Mouse (Mus musculus) forebrain, embryonic 16.5 days (tissue): ENCODE results near the gene Slc25a29. TPM values are rescaled to one million over a fixed set of nuclear protein-coding genes. Genes with fewer than 3 reads are reported as not detected.

Experiments
- ATAC-seq: fragments of 200-750 bp; cut with Nextera tagmentation; 2 replicates; pipeline ENCODE4 v1.8.0; 2017; ENCODE audit warnings: mild to moderate bottlenecking, moderate library complexity
- H3K27ac ChIP-seq: fragments of 300-500 bp; sonication (generic); 2 replicates; pipeline ENCODE4 v1.5.1; 2014; ENCODE audit warnings: low read length, control low read depth
- H3K27me3 ChIP-seq: fragments of 300-500 bp; sonication (generic); replicated peaks from 2 replicates; pipeline ENCODE4 v1.6.1; 2014; ENCODE audit warnings: low read length; ENCODE audit not compliant: control insufficient read depth, insufficient read depth
- H3K36me3 ChIP-seq: fragments of 300-500 bp; sonication (generic); 2 replicates; pipeline ENCODE4 v1.6.1; 2014; ENCODE audit not compliant: control insufficient read depth, insufficient read depth
- H3K4me1 ChIP-seq: fragments of 300-500 bp; sonication (generic); replicated peaks from 2 replicates; pipeline ENCODE4 v1.6.1; 2014; ENCODE audit warnings: low read length; ENCODE audit not compliant: control insufficient read depth, insufficient read depth
- H3K4me2 ChIP-seq: fragments of 300-500 bp; sonication (generic); 2 replicates; pipeline ENCODE4 v1.6.1; 2014; ENCODE audit warnings: mild to moderate bottlenecking, low read length, control low read depth
- H3K4me3 ChIP-seq: fragments of 300-500 bp; sonication (generic); replicated peaks from 2 replicates; pipeline ENCODE4 v1.5.1; 2014; ENCODE audit warnings: mild to moderate bottlenecking, low read length, control low read depth
- H3K9ac ChIP-seq: fragments of 300-500 bp; sonication (generic); replicated peaks from 2 replicates; pipeline ENCODE4 v1.6.1; 2014; ENCODE audit warnings: low read depth, low read length, control low read depth
- H3K9me3 ChIP-seq: fragments of 300-500 bp; sonication (generic); 2 replicates; pipeline ENCODE4 v1.6.1; 2016; ENCODE audit warnings: low read length; ENCODE audit not compliant: control insufficient read depth
- WGBS: fragments of 180-500 bp; shearing (Covaris S2); extraction: QIAGEN DNeasy Blood & Tissue Kit; methylation state at CpG from one replicate; pipeline ENCODE4 v1.1.7; 2014; 5-methylcytosine and 5-hydroxymethylcytosine counted together
- polyA plus RNA-seq: library from polyadenylated mRNA; unstranded; fragments of >200 nt; fragmentation: Nextera tagmentation; extraction: Ambion mirVana; gene quantifications from 2 replicates; pipeline ENCODE4 v1.2.1, GENCODE M21; 2015

The Slc25a29 gene
- polyA plus RNA-seq, 1 experiment from 2014 or later: 27.6 TPM

GRCm38 (mm10) chr12:108816569-108816968, 19.1 kb downstream of the Slc25a29 start:
- Histone ChIP-seq H3K4me1 (no peaks in the 10 kb centered on the region), H3K9ac (no peak overlapping the region), H3K36me3 (no peaks in the 10 kb centered on the region), H3K27ac (no peak overlapping the region), H3K27me3 (no peaks in the 10 kb centered on the region), H3K4me3 (no peak overlapping the region), H3K4me2 (no peak overlapping the region), H3K9me3 (no peaks in the 10 kb centered on the region)
- WGBS: 83% methylated on average over 11 of the region's 11 CpGs
- no peak for ATAC-seq

GRCm38 (mm10) chr12:108814470-108814869, 21.2 kb downstream of the Slc25a29 start:
- Histone ChIP-seq H3K4me2 (no peak overlapping the region), H3K27me3 (no peaks in the 10 kb centered on the region), H3K4me3 (no peak overlapping the region), H3K9ac (no peak overlapping the region), H3K4me1 (0 out of 2 replicates have a peak, but pooled peaks cover 2% of the 10 kb centered on the region), H3K9me3 (no peaks in the 10 kb centered on the region), H3K36me3 (no peaks in the 10 kb centered on the region), H3K27ac (no peak overlapping the region)
- WGBS: 92% methylated on average over 6 of the region's 6 CpGs
- no peak for ATAC-seq

GRCm38 (mm10) chr12:108812463-108812862, 23.2 kb downstream of the Slc25a29 start:
- Histone ChIP-seq H3K4me3 (no peak overlapping the region), H3K36me3 (no peaks in the 10 kb centered on the region), H3K4me1 (0 out of 2 replicates have a peak, but pooled peaks cover 2% of the 10 kb centered on the region), H3K4me2 (no peak overlapping the region), H3K9ac (no peak overlapping the region), H3K27me3 (no peaks in the 10 kb centered on the region), H3K27ac (no peak overlapping the region), H3K9me3 (no peaks in the 10 kb centered on the region)
- 81% methylated on average over 6 of the region's 6 CpGs for WGBS
- ATAC-seq: no peak

- H3K9ac ChIP-seq: no peak overlapping the region
- no peak for ATAC-seq
- no peaks in the 10 kb centered on the region for H3K27me3 ChIP-seq
- no peak overlapping the region for H3K27ac ChIP-seq
- no peak overlapping the region for H3K4me2 ChIP-seq
- no peaks in the 10 kb centered on the region for H3K36me3 ChIP-seq
- 49% methylated on average over 2 of the region's 2 CpGs for WGBS
- no peaks in the 10 kb centered on the region for H3K9me3 ChIP-seq
- H3K4me1 ChIP-seq: 0 out of 2 replicates have a peak, but pooled peaks cover 2% of the 10 kb centered on the region
- H3K4me3 ChIP-seq: no peak overlapping the region
Observed at GRCm38 (mm10) chr12:108811133-108811532, 24.6 kb downstream of the Slc25a29 start.

- Histone ChIP-seq H3K9me3 (no peaks in the 10 kb centered on the region), H3K4me3 (no peak overlapping the region), H3K27ac (no peak overlapping the region), H3K4me1 (0 out of 2 replicates have a peak, but pooled peaks cover 2% of the 10 kb centered on the region), H3K9ac (no peak overlapping the region), H3K27me3 (no peaks in the 10 kb centered on the region), H3K36me3 (no peaks in the 10 kb centered on the region), H3K4me2 (no peak overlapping the region)
- no peak for ATAC-seq
- 94% methylated on average over 7 of the region's 7 CpGs for WGBS
Observed at GRCm38 (mm10) chr12:108810309-108810708, 25.4 kb downstream of the Slc25a29 start.

- Histone ChIP-seq H3K9ac (no peak overlapping the region), H3K4me3 (no peak overlapping the region), H3K27ac (no peak overlapping the region), H3K4me2 (no peak overlapping the region), H3K36me3 (no peaks in the 10 kb centered on the region), H3K4me1 (0 out of 2 replicates have a peak, but pooled peaks cover 2% of the 10 kb centered on the region), H3K9me3 (no peaks in the 10 kb centered on the region), H3K27me3 (no peaks in the 10 kb centered on the region)
- ATAC-seq: no peak
- 100% methylated on average over 1 of the region's 1 CpGs for WGBS
Observed at GRCm38 (mm10) chr12:108809771-108810170, 25.9 kb downstream of the Slc25a29 start.

- Histone ChIP-seq H3K4me3 (no peak overlapping the region), H3K9ac (no peak overlapping the region), H3K27me3 (no peaks in the 10 kb centered on the region), H3K4me2 (no peak overlapping the region), H3K36me3 (no peaks in the 10 kb centered on the region), H3K9me3 (no peaks in the 10 kb centered on the region), H3K27ac (no peak overlapping the region), H3K4me1 (0 out of 2 replicates have a peak, but pooled peaks cover 2% of the 10 kb centered on the region)
- 89% methylated on average over 2 of the region's 2 CpGs for WGBS
- no peak for ATAC-seq
Observed at GRCm38 (mm10) chr12:108808465-108808864, 27.2 kb downstream of the Slc25a29 start.

- no peak overlapping the region for H3K27ac ChIP-seq
- WGBS: 86% methylated on average over 2 of the region's 2 CpGs
- H3K4me3 ChIP-seq: no peak overlapping the region
- no peak overlapping the region for H3K9ac ChIP-seq
- no peaks in the 10 kb centered on the region for H3K27me3 ChIP-seq
- peaks cover 6% of the 10 kb centered on the region; the same call in 1 of the 2 replicates for H3K4me1 ChIP-seq
- no peak for ATAC-seq
- H3K36me3 ChIP-seq: no peaks in the 10 kb centered on the region
- no peak overlapping the region for H3K4me2 ChIP-seq
- no peaks in the 10 kb centered on the region for H3K9me3 ChIP-seq
Observed at GRCm38 (mm10) chr12:108804388-108804787, 31.3 kb downstream of the Slc25a29 start.

- Histone ChIP-seq H3K27ac (no peak overlapping the region), H3K27me3 (no peaks in the 10 kb centered on the region), H3K36me3 (no peaks in the 10 kb centered on the region), H3K4me3 (no peak overlapping the region), H3K9me3 (no peaks in the 10 kb centered on the region), H3K9ac (no peak overlapping the region), H3K4me2 (no peak overlapping the region), H3K4me1 (peaks cover 11% of the 10 kb centered on the region)
- WGBS: 69% methylated on average over 2 of the region's 2 CpGs
- no peak for ATAC-seq
Observed at GRCm38 (mm10) chr12:108801613-108802012, 34.1 kb downstream of the Slc25a29 start.

- peak overlapping the region; percentile 98 for H3K27ac ChIP-seq
- no peaks in the 10 kb centered on the region for H3K36me3 ChIP-seq
- WGBS: 15% methylated on average over 9 of the region's 9 CpGs
- H3K4me2 ChIP-seq: peak overlapping the region; percentile 89
- no peak for ATAC-seq
- H3K27me3 ChIP-seq: no peaks in the 10 kb centered on the region
- peak overlapping the region; percentile 92 for H3K9ac ChIP-seq
- no peaks in the 10 kb centered on the region for H3K9me3 ChIP-seq
- H3K4me1 ChIP-seq: peaks cover 27% of the 10 kb centered on the region
- H3K4me3 ChIP-seq: peak overlapping the region; percentile 98
Observed at GRCm38 (mm10) chr12:108794979-108795537, 40.6 kb downstream of the Slc25a29 start.
